Mouse (Mus musculus): ENCODE measurements around the gene Alkal2.

Alkal2 gene

GRCm38 (mm10) chr12:30883986-30884621, at the start of gene Alkal2:
Gene Alkal2 (plus strand): TSS chr12:30884322.
- peak; percentile 53 for DNase-seq (ENCODE audit: low read depth, low spot score)

GRCm38 (mm10) chr12:30848521-30848920, 35.6 kb upstream of the Alkal2 start:
- DNase-seq (ENCODE audit: low read depth, low spot score), result no peak

- DNase-seq (ENCODE audit: low read depth, low spot score), result no peak
Measured at GRCm38 (mm10) chr12:30850902-30851301, 33.2 kb upstream of the Alkal2 start.

- DNase-seq (ENCODE audit: low read depth, low spot score), result no peak
Measured at GRCm38 (mm10) chr12:30851871-30852270, 32.3 kb upstream of the Alkal2 start.

- DNase-seq (ENCODE audit: low read depth, low spot score), result no peak
Measured at GRCm38 (mm10) chr12:30855442-30856159, 28.5 kb upstream of the Alkal2 start.

- no peak for DNase-seq (ENCODE audit: low read depth, low spot score)
Measured at GRCm38 (mm10) chr12:30856172-30856571, 27.9 kb upstream of the Alkal2 start.

GRCm38 (mm10) chr12:30864347-30864746, 19.8 kb upstream of the Alkal2 start:
- no peak for DNase-seq (ENCODE audit: low read depth, low spot score)

GRCm38 (mm10) chr12:30865781-30866180, 18.3 kb upstream of the Alkal2 start:
- DNase-seq (ENCODE audit: low read depth, low spot score), result no peak

GRCm38 (mm10) chr12:30879447-30879846, 4.7 kb upstream of the Alkal2 start:
- peak; percentile 5 for DNase-seq (ENCODE audit: low read depth, low spot score)

- no peak for DNase-seq (ENCODE audit: low read depth, low spot score)
Measured at GRCm38 (mm10) chr12:30883592-30883985, 533 bp upstream of the Alkal2 start.

- DNase-seq (ENCODE audit: low read depth, low spot score), result peak; percentile 52
Measured at GRCm38 (mm10) chr12:30884622-30885230, 604 bp downstream of the Alkal2 start.

GRCm38 (mm10) chr12:30885891-30886290, 1.8 kb downstream of the Alkal2 start:
- DNase-seq (ENCODE audit: low read depth, low spot score), result no peak

- DNase-seq (ENCODE audit: low read depth, low spot score), result no peak
Measured at GRCm38 (mm10) chr12:30888003-30888402, 3.9 kb downstream of the Alkal2 start.

- peak; percentile 59 for DNase-seq (ENCODE audit: low read depth, low spot score)
Measured at GRCm38 (mm10) chr12:30890067-30890466, 5.9 kb downstream of the Alkal2 start.

- DNase-seq (ENCODE audit: low read depth, low spot score), result no peak
Measured at GRCm38 (mm10) chr12:30891438-30891837, 7.3 kb downstream of the Alkal2 start.

- DNase-seq (ENCODE audit: low read depth, low spot score), result no peak
Measured at GRCm38 (mm10) chr12:30897039-30897438, 12.9 kb downstream of the Alkal2 start.

GRCm38 (mm10) chr12:30908658-30909057, 24.5 kb downstream of the Alkal2 start:
- no peak for DNase-seq (ENCODE audit: low read depth, low spot score)

- no peak for DNase-seq (ENCODE audit: low read depth, low spot score)
Measured at GRCm38 (mm10) chr12:30909881-30910280, 25.8 kb downstream of the Alkal2 start.

- DNase-seq (ENCODE audit: low read depth, low spot score), result no peak
Measured at GRCm38 (mm10) chr12:30910860-30911259, 26.7 kb downstream of the Alkal2 start.

GRCm38 (mm10) chr12:30911261-30912047, 27.3 kb downstream of the Alkal2 start, which contains the start of the genes Acp1 and Sh3yl1:
Gene Acp1 (minus strand): TSS chr12:30911589.
Gene Sh3yl1 (plus strand): TSS chr12:30911668.
- peak; percentile 95 for DNase-seq (ENCODE audit: low read depth, low spot score)

- DNase-seq (ENCODE audit: low read depth, low spot score), result peak; percentile 39
Measured at GRCm38 (mm10) chr12:30912048-30912381, 27.9 kb downstream of the Alkal2 start.

GRCm38 (mm10) chr12:30912840-30913239, 28.7 kb downstream of the Alkal2 start:
- DNase-seq (ENCODE audit: low read depth, low spot score), result no peak
